Mouse (Mus musculus): ENCODE measurements at regions not wholly inside any gene's neighbourhood (a gene's known extent, or its start where the extent isn't known, plus 50 kb on each side); places are given as distances from the start of the nearest gene placed in this dataset.

- Histone ChIP-seq H3K36me3 (ENCODE audit: control insufficient read depth, insufficient read depth, low read length) (no peaks in the 10 kb centered on the region), H3K4me1 (ENCODE audit: control insufficient read depth, insufficient read depth, low read length) (no peaks in the 10 kb centered on the region), H3K79me2 (ENCODE audit: control insufficient read depth, insufficient read depth, low read length) (no peaks in the 10 kb centered on the region), H3K9ac (ENCODE audit: low read depth, low read length) (no peak overlapping the region), H3K4me3 (ENCODE audit: insufficient read depth, low read depth, low read length) (no peak overlapping the region), H3K27me3 (ENCODE audit: control insufficient read depth, insufficient read depth, low read length) (no peaks in the 10 kb centered on the region), H3K27ac (replicated peaks; ENCODE audit: insufficient read depth, low read depth, low read length) (no peak overlapping the region)
- TF ChIP-seq CTCF (IDR thresholded peaks at IDR 0.05; ENCODE audit: low read depth, low read length) (no peak), POLR2A (IDR thresholded peaks at IDR 0.05; ENCODE audit: extremely low read depth, insufficient read depth, low read length) (no peak)
- no peak for DNase-seq (ENCODE audit: extremely low read depth, low read depth, low spot score)
Measured at GRCm38 (mm10) chr12:74658406-74658805, 342.2 kb upstream of the Gm11042 start.

DNA sequence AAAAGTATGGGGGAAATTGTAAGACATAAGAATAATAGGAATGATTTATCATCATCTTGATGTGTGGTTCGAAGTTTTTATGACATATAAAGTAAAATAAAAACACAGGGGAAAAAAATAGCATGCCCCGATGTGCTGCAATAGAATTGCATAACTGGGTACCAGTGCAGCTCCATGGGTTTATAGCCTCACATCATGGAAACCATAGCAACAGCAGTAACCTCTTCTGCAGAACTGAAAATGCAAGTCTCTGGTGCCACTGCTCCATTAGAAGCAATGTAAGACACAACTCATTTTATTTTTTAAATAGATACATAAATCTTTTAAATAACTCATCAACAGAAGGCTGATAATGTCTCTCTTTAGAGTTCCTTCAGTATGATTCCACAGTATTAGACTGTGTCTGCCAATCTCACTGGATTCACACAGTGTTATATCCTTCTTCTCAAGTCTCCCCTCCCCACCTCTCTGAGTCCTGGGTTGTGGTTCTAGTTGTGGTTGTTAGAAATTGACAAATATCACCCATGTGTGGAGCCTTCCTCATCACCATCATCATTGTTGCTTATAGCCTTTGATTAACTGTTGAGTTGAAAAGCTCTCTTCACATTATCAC lies 340.9 kb upstream of the Gm11042 start:
- H3K4me3 ChIP-seq (ENCODE audit: insufficient read depth, low read depth, low read length): no peak overlapping the region
- 48% methylated on average over 2 of the region's 2 CpGs for WGBS
- no peak for DNase-seq (ENCODE audit: extremely low read depth, low read depth, low spot score)
- no peaks in the 10 kb centered on the region for H3K36me3 ChIP-seq (ENCODE audit: control insufficient read depth, insufficient read depth, low read length)
- no peaks in the 10 kb centered on the region for H3K79me2 ChIP-seq (ENCODE audit: control insufficient read depth, insufficient read depth, low read length)
- H3K4me1 ChIP-seq (ENCODE audit: control insufficient read depth, insufficient read depth, low read length): no peaks in the 10 kb centered on the region
- H3K27me3 ChIP-seq (ENCODE audit: control insufficient read depth, insufficient read depth, low read length): no peaks in the 10 kb centered on the region
- TF ChIP-seq CTCF (IDR thresholded peaks at IDR 0.05; ENCODE audit: low read depth, low read length) (no peak), POLR2A (IDR thresholded peaks at IDR 0.05; ENCODE audit: extremely low read depth, insufficient read depth, low read length) (no peak)
- H3K9ac ChIP-seq (ENCODE audit: low read depth, low read length): no peak overlapping the region
- no peak overlapping the region for H3K27ac ChIP-seq (replicated peaks; ENCODE audit: insufficient read depth, low read depth, low read length)

- H3K27ac ChIP-seq (replicated peaks; ENCODE audit: insufficient read depth, low read depth, low read length): no peak overlapping the region
- H3K9ac ChIP-seq (ENCODE audit: low read depth, low read length): no peak overlapping the region
- H3K27me3 ChIP-seq (ENCODE audit: control insufficient read depth, insufficient read depth, low read length): no peaks in the 10 kb centered on the region
- no peaks in the 10 kb centered on the region for H3K79me2 ChIP-seq (ENCODE audit: control insufficient read depth, insufficient read depth, low read length)
- 56% methylated on average over 1 of the region's 1 CpGs for WGBS
- no peak for DNase-seq (ENCODE audit: extremely low read depth, low read depth, low spot score)
- H3K4me3 ChIP-seq (ENCODE audit: insufficient read depth, low read depth, low read length): no peak overlapping the region
- TF ChIP-seq CTCF (IDR thresholded peaks at IDR 0.05; ENCODE audit: low read depth, low read length): no peak
- TF ChIP-seq POLR2A (IDR thresholded peaks at IDR 0.05; ENCODE audit: extremely low read depth, insufficient read depth, low read length): no peak
- no peaks in the 10 kb centered on the region for H3K36me3 ChIP-seq (ENCODE audit: control insufficient read depth, insufficient read depth, low read length)
- H3K4me1 ChIP-seq (ENCODE audit: control insufficient read depth, insufficient read depth, low read length): no peaks in the 10 kb centered on the region
Measured at GRCm38 (mm10) chr12:74651256-74651655, 335.1 kb upstream of the Gm11042 start.

DNA sequence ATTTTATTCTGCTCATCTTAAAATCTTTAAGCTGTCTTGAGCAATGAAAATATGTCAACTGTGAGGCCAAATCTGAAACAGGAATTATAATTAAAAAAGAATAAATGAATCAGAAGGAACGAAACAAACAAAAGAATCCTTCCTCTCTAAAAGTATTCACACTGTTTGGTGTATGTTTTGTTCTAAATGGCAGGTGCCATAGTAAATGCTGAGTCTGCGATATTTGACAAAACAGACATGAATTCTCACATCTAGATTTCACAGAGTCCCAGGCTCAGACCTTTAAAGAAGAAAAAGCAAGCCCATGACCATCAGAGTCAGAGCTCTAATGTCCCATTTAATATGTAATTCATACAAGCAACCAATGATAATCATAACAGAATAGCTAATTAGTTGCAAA lies 316.6 kb upstream of the Gm11042 start:
- TF ChIP-seq CTCF (IDR thresholded peaks at IDR 0.05; ENCODE audit: low read depth, low read length): no peak
- TF ChIP-seq POLR2A (IDR thresholded peaks at IDR 0.05; ENCODE audit: extremely low read depth, insufficient read depth, low read length): no peak
- H3K36me3 ChIP-seq (ENCODE audit: control insufficient read depth, insufficient read depth, low read length): no peaks in the 10 kb centered on the region
- no peak overlapping the region for H3K4me3 ChIP-seq (ENCODE audit: insufficient read depth, low read depth, low read length)
- H3K79me2 ChIP-seq (ENCODE audit: control insufficient read depth, insufficient read depth, low read length): no peaks in the 10 kb centered on the region
- 59% methylated on average over 2 of the region's 2 CpGs for WGBS
- no peak overlapping the region for H3K27ac ChIP-seq (replicated peaks; ENCODE audit: insufficient read depth, low read depth, low read length)
- no peaks in the 10 kb centered on the region for H3K27me3 ChIP-seq (ENCODE audit: control insufficient read depth, insufficient read depth, low read length)
- H3K9ac ChIP-seq (ENCODE audit: low read depth, low read length): no peak overlapping the region
- DNase-seq (ENCODE audit: extremely low read depth, low read depth, low spot score): no peak
- no peaks in the 10 kb centered on the region for H3K4me1 ChIP-seq (ENCODE audit: control insufficient read depth, insufficient read depth, low read length)

DNA sequence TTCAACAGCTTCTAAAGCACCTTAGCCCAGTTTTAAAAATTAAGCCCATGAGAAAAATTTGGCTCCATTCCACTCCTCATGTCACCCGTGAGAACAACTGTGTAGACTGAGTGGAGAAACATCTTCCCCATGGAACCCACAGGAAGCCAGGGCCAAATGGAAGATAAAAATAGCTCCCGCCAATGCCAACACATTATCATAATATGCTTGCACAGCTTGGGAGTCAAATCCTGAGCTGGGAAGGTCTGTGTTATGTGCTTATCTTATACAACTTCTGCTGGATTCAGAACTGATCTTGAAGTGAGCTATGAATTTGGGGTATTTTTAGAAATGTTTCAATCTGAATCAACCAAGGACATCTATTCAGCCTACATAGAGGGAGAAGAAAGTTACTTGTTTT lies 279.0 kb upstream of the Gm11042 start:
- H3K4me1 ChIP-seq (ENCODE audit: control insufficient read depth, insufficient read depth, low read length): no peaks in the 10 kb centered on the region
- no peak overlapping the region for H3K4me3 ChIP-seq (ENCODE audit: insufficient read depth, low read depth, low read length)
- H3K27me3 ChIP-seq (ENCODE audit: control insufficient read depth, insufficient read depth, low read length): no peaks in the 10 kb centered on the region
- H3K79me2 ChIP-seq (ENCODE audit: control insufficient read depth, insufficient read depth, low read length): no peaks in the 10 kb centered on the region
- H3K36me3 ChIP-seq (ENCODE audit: control insufficient read depth, insufficient read depth, low read length): no peaks in the 10 kb centered on the region
- TF ChIP-seq CTCF (IDR thresholded peaks at IDR 0.05; ENCODE audit: low read depth, low read length) (no peak), POLR2A (IDR thresholded peaks at IDR 0.05; ENCODE audit: extremely low read depth, insufficient read depth, low read length) (no peak)
- no peak for DNase-seq (ENCODE audit: extremely low read depth, low read depth, low spot score)
- WGBS: 63% methylated on average over 2 of the region's 2 CpGs
- no peak overlapping the region for H3K27ac ChIP-seq (replicated peaks; ENCODE audit: insufficient read depth, low read depth, low read length)
- no peak overlapping the region for H3K9ac ChIP-seq (ENCODE audit: low read depth, low read length)

GRCm38 (mm10) chr12:74554599-74554998 lies 238.4 kb upstream of the Gm11042 start:
- Histone ChIP-seq H3K4me1 (ENCODE audit: control insufficient read depth, insufficient read depth, low read length) (no peaks in the 10 kb centered on the region), H3K79me2 (ENCODE audit: control insufficient read depth, insufficient read depth, low read length) (no peaks in the 10 kb centered on the region), H3K4me3 (ENCODE audit: insufficient read depth, low read depth, low read length) (no peak overlapping the region), H3K27me3 (ENCODE audit: control insufficient read depth, insufficient read depth, low read length) (no peaks in the 10 kb centered on the region), H3K27ac (replicated peaks; ENCODE audit: insufficient read depth, low read depth, low read length) (no peak overlapping the region), H3K9ac (ENCODE audit: low read depth, low read length) (no peak overlapping the region), H3K36me3 (ENCODE audit: control insufficient read depth, insufficient read depth, low read length) (no peaks in the 10 kb centered on the region)
- 68% methylated on average over 2 of the region's 2 CpGs for WGBS
- TF ChIP-seq POLR2A (IDR thresholded peaks at IDR 0.05; ENCODE audit: extremely low read depth, insufficient read depth, low read length): no peak
- TF ChIP-seq CTCF (IDR thresholded peaks at IDR 0.05; ENCODE audit: low read depth, low read length): no peak
- DNase-seq (ENCODE audit: extremely low read depth, low read depth, low spot score): no peak

All from liver, adult 2 months (tissue).